Mouse (Mus musculus) brain, embryonic 14.5 days (tissue): Measurements from ENCODE around the gene Tent4b.

Experiments
- CTCF ChIP-seq: fragments of 200-500 bp; IDR thresholded peaks from 2 replicates; pipeline ENCODE4 v1.5.1; 2012; ENCODE audit warnings: inconsistent platforms, mild to moderate bottlenecking, moderate library complexity, borderline replicate concordance; ENCODE audit not compliant: insufficient read depth, insufficient read length; ENCODE audit errors: extremely low read depth
- POLR2A ChIP-seq: fragments of 200-500 bp; IDR thresholded peaks from 2 replicates; pipeline ENCODE4 v1.6.1; 2012; ENCODE audit warnings: mild to moderate bottlenecking, inconsistent platforms, borderline replicate concordance; ENCODE audit not compliant: poor library complexity, insufficient read depth, insufficient read length, severe bottlenecking; ENCODE audit errors: extremely low read depth

DNA sequence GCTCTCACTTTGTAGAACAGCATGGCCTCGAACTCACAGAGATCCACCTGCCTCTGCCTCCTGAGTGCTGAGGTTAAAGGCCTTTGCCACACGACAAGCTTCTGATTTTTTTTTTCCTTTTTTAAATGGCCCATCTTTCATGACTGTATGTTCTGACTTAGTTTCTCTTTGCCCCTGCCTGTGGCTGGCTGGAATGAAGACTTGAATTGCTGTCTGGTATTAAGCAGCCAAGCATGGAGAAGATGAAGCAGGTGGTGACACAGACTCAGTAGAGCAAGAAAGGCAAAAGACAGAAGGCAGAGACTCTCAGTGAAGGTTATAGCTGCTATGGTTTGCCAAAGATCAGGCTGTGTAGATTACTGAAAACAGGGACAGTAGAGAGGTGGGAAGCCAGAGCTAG, 15.9 kb upstream of the Tent4b start:
- TF ChIP-seq CTCF (no peak), POLR2A (no peak)
